In genomic region chr12:38780006-38780954, GRCm38 (mm10) we compare ENCODE assay signal across 8 mouse cellular contexts. TPM values are rescaled to one million over a fixed set of nuclear protein-coding genes. Genes with fewer than 3 reads are reported as not detected.
A peak's percentile ranks its signal among the peaks of the same experiment; 100 is the strongest.
DNase-seq lines count a peak whose midpoint lies in the region; ATAC-seq lines count a peak whose summit lies in the region.

No protein-coding gene starts in this region.

- peak overlapping the region; percentile 77 for H3K4me2 ChIP-seq in embryonic facial prominence, embryonic 13.5 days
- H3K4me2 ChIP-seq in midbrain, embryonic 16.5 days (ENCODE audit: low read length) = peak overlapping the region; percentile 100
- peak overlapping the region; percentile 95 for H3K4me2 ChIP-seq in stomach, embryonic 14.5 days (replicated peaks; ENCODE audit: low read depth, low read length)

- peak overlapping the region; percentile 63 for H3K4me3 ChIP-seq in embryonic facial prominence, embryonic 13.5 days
- peak overlapping the region; percentile 55 for H3K4me3 ChIP-seq in midbrain, embryonic 16.5 days (ENCODE audit: low read depth, low read length)
- H3K4me3 ChIP-seq in stomach, embryonic 14.5 days (ENCODE audit: low read depth, low read length) = peak overlapping the region; percentile 57

- DNase-seq in 3T3-L1 (ENCODE audit: low read depth, low spot score) = peak; percentile 89
- peak; percentile 63 for DNase-seq in adrenal gland, postnatal 25 days
- DNase-seq in heart, adult 9 months (ENCODE audit: low spot score in 2 of 2) = peak; percentile 74 to 76
- peak; percentile 58 to 65 for DNase-seq in kidney, adult 8-10 months
- DNase-seq in liver = peak; percentile 37

- peak overlapping the region; percentile 73 for H3K9ac ChIP-seq in embryonic facial prominence, embryonic 13.5 days
- peak overlapping the region; percentile 54 for H3K9ac ChIP-seq in midbrain, embryonic 16.5 days (ENCODE audit: low read depth, low read length)
- peak overlapping the region; percentile 47 for H3K9ac ChIP-seq in stomach, embryonic 14.5 days (replicated peaks; ENCODE audit: low read depth, low read length)

- no peaks in the 10 kb centered on the region for H3K36me3 ChIP-seq in embryonic facial prominence, embryonic 13.5 days
- H3K36me3 ChIP-seq in midbrain, embryonic 16.5 days (ENCODE audit: control insufficient read depth, insufficient read depth, low read length) = no peaks in the 10 kb centered on the region
- H3K36me3 ChIP-seq in stomach, embryonic 14.5 days (ENCODE audit: control insufficient read depth, insufficient read depth, low read length) = no peaks in the 10 kb centered on the region

- under 1% methylated on average over 33 of the region's 33 CpGs for WGBS in embryonic facial prominence, embryonic 13.5 days
- under 1% methylated on average over 33 of the region's 33 CpGs for WGBS in midbrain, embryonic 16.5 days
- WGBS in stomach, embryonic 14.5 days = under 1% methylated on average over 33 of the region's 33 CpGs

- no peaks in the 10 kb centered on the region for H3K27me3 ChIP-seq in embryonic facial prominence, embryonic 13.5 days
- no peaks in the 10 kb centered on the region for H3K27me3 ChIP-seq in midbrain, embryonic 16.5 days (ENCODE audit: control insufficient read depth, insufficient read depth, low read depth, low read length)
- H3K27me3 ChIP-seq in stomach, embryonic 14.5 days (ENCODE audit: control insufficient read depth, insufficient read depth, low read length) = no peaks in the 10 kb centered on the region

- peak overlapping the region; percentile 94 for H3K27ac ChIP-seq in embryonic facial prominence, embryonic 13.5 days
- H3K27ac ChIP-seq in midbrain, embryonic 16.5 days (ENCODE audit: low read length) = peak overlapping the region; percentile 68
- H3K27ac ChIP-seq in stomach, embryonic 14.5 days (ENCODE audit: low read length) = peak overlapping the region; percentile 96

- H3K4me1 ChIP-seq in embryonic facial prominence, embryonic 13.5 days = peaks cover 8% of the 10 kb centered on the region; the same call in 1 of the 2 replicates
- peaks cover 12% of the 10 kb centered on the region for H3K4me1 ChIP-seq in midbrain, embryonic 16.5 days (ENCODE audit: control insufficient read depth, insufficient read depth, low read length)
- H3K4me1 ChIP-seq in stomach, embryonic 14.5 days (ENCODE audit: control insufficient read depth, insufficient read depth, low read length) = peaks cover 6% of the 10 kb centered on the region; the same call in 1 of the 2 replicates

- ATAC-seq in embryonic facial prominence, embryonic 13.5 days (ENCODE audit: insufficient number of reproducible peaks, insufficient read depth, low FRiP score, low TSS enrichment, low read depth) = 0 out of 2 replicates have a peak, but pooled peaks have one; percentile 40
- peak; percentile 52 for ATAC-seq in midbrain, embryonic 16.5 days
- no peak for ATAC-seq in stomach, embryonic 14.5 days (ENCODE audit: insufficient number of reproducible peaks, insufficient read depth, low FRiP score, low read depth)

- H3K9me3 ChIP-seq in embryonic facial prominence, embryonic 13.5 days = no peaks in the 10 kb centered on the region
- H3K9me3 ChIP-seq in midbrain, embryonic 16.5 days (replicated peaks; ENCODE audit: control insufficient read depth, low read length, poor library complexity, severe bottlenecking) = no peaks in the 10 kb centered on the region
- H3K9me3 ChIP-seq in stomach, embryonic 14.5 days (ENCODE audit: control insufficient read depth, low read depth, low read length) = no peaks in the 10 kb centered on the region

RNA-seq across cellular contexts. Expression of gene Etv1, which starts 1.1 kb away (rescaled TPM):
- 65.7 and 86.7 TPM in 2 replicates for total RNA-seq in adrenal gland, postnatal 25 days (2021)
- polyA plus RNA-seq in embryonic facial prominence, embryonic 13.5 days (2015; fragmentation: Nextera tagmentation; extraction: Ambion mirVana) = 13.4 and 15.1 TPM in 2 replicates
- polyA plus RNA-seq in midbrain, embryonic 16.5 days (2015; fragmentation: Nextera tagmentation; extraction: Ambion mirVana) = 30.5 and 34.8 TPM in 2 replicates
- 60.2 and 61.6 TPM in 2 replicates for polyA plus RNA-seq in stomach, embryonic 14.5 days (2014; fragmentation: Nextera tagmentation; extraction: Ambion mirVana)

Comparison
In these comparisons a context has a peak if more than half of its experiments do, and no peak if none do; other contexts are left out.
1. DNase-seq: peak in every context shown above with its lines; median percentile 89 in 3T3-L1; 75 in heart, adult 9 months; 63 in adrenal gland, postnatal 25 days; 62 in kidney, adult 8-10 months; 37 in liver.